Mouse (Mus musculus) NIH3T3 (cell line): Measurements from ENCODE around the gene Ugcg.

Source experiments
- DNase-seq: peaks from one replicate; pipeline ENCODE4 v3.0.0-alpha.2; 2012; ENCODE audit warnings: low read depth

Gene Ugcg

DNA sequence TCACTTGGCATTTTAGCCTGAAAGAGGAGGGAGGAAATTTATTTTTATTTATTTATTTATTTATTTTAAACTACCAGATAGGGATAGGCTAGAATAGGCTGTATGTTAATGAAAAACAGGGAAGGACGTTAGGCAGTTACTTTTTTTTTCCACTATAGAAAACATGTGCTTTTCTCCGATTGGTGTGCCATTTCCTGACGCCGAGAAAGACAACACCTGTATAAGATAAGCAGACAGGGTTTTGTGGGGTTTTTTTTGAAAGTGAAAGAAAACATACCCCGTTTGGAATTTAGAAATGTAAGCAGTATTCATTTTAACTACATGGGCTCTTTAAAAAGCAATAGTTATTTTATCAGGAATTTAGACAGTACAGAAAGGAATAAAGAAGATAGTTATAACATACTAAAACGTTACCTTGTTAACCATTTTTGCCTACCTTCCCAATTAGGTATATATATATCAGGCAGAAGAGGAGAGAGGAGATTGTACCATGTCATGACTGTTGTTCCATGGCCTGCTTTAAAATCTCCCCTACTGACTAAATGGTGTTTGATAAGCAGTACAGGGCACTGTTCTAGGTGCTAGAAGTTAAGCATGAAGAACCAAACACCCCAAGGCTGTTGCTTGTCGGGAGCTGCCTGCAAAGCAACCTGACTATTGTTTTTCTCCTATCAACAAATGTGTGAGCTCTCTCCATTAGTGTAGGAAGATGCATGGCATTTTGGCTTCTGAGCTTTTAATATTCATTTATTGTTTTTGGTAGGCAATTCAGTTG is 1.8 kb downstream of the Ugcg start:
- DNase-seq = no peak

GRCm38 (mm10) chr4:59194731-59195496 is 5.9 kb downstream of the Ugcg start:
- DNase-seq = no peak

DNA sequence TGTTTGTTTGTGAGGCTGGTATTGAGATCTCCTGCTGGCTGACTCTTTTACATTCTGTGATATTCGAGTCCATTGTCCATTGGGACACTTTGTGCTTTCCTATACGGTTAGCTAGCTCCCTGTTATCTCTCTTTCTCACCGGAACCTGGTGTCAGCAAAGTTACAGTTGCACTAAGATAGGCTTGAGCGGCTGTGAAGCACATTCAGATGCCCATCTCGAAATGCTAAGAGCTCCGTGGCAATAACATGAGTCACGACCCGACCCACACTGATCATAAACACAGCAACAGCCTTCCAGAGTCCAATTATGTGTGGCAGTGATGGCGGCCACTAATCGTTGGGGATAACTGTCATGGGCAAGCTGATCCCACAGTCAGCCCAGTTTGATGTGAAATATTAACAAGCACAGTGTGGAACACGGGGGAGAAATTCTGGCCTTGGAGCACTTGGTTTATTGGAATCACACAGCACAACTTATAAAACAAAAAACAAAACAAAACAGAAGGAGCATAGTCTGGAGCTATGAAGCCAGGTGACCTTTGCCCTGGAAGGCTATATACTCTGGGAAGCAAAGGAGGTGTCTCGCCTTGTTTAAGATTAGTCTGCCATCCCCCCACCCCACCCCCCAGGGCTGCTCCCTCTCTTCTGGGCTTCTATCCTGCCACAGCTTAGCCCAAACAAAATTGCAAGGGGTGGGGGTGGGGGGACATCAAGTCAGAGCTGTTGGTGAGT is 7.5 kb downstream of the Ugcg start:
- no peak for DNase-seq

DNA sequence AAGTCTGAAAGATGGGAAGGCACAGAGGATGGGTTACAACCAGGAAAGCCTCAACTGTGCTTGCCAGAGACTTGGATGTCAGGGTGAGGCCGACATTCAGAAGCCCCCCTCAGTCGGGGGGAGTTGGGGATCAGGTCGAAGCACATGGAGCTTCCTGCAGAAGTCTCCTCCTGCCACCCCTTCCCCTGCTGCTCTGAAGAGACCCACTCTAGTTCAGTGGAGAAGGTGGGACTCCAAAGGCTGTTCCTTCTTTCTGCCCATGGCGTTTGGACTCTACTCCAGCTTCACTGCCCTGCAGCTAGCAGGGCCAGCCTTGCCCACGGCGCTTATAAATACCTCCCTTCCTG is 8.0 kb downstream of the Ugcg start:
- no peak for DNase-seq

- DNase-seq = no peak
Observed at GRCm38 (mm10) chr4:59197462-59197861, 8.4 kb downstream of the Ugcg start.

- peak; percentile 72 for DNase-seq
Observed at GRCm38 (mm10) chr4:59199341-59199740, 10.3 kb downstream of the Ugcg start.

DNA sequence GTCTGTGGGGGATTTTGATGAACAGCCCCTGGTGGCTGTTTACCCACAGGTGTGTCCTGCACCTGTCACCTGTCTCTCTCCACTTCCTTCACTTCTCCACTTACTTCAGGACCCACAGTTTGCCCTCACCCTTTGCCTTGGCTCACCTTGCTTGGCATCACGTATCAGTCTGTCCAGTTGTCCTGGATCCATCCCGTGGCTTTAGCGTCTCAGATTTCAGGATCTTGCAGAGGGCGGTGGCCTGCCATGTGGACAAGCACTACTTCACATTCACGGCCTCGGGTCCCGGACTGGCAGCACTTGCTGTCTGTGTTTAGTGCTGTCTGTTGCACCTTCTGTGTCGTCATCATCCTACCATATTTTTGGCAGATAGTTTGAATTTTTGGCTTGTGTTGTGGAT is 10.7 kb downstream of the Ugcg start:
- DNase-seq = no peak

DNA sequence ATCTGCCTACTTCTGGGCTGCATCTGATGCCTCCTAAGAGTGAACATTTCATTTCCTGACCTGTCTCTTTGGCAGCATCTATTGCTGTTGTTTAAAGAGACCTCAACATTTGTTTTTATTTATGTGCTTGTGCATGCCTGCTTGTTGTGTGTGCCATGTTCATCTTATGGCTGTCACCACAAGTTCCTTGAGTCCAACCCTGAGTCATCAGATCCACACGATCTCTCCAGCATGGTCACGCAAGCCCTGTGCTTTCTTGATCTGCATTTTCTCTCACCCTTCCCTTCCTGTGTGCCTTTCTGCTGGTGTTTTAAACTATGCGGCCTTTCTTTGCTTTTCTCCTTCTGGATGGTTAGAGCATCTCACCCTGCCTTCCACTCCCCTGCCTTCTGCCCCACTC is 11.6 kb downstream of the Ugcg start:
- DNase-seq = no peak

- peak; percentile 56 for DNase-seq
Observed at GRCm38 (mm10) chr4:59204616-59205015, 15.6 kb downstream of the Ugcg start.

DNA sequence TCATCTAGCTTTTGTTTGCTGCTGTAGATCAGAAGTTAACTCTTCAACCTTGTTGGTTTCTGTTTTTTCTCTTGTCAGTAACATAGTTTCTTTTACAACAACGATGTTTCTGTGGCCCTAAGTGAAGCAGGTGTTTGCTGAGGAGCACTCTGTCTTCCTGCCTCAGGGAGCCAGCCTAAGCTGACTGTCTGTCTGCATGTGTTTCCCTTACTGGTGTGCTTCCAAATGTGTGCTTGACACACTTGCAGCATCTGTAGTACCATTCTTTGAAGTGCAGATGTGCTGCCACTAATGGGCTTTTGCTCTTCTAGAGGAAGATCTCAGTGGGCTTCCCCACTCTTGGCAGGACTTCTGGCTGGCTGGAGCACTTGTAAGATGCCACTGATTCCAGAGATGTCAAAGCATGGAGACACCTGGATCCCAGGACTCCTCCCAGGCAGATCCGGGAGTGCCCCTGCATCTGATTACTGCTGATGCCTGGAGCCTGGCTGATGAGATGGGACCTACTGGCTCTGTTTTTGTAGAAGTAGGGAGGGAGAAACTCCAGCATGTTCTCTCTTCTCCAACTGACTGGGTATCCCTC is 16.8 kb downstream of the Ugcg start:
- no peak for DNase-seq

- no peak for DNase-seq
Observed at GRCm38 (mm10) chr4:59206600-59206999, 17.5 kb downstream of the Ugcg start.

GRCm38 (mm10) chr4:59208607-59209006 is 19.6 kb downstream of the Ugcg start:
- no peak for DNase-seq

- no peak for DNase-seq
Observed at GRCm38 (mm10) chr4:59211181-59211580, 22.1 kb downstream of the Ugcg start.

GRCm38 (mm10) chr4:59213833-59214232 is 24.8 kb downstream of the Ugcg start:
- no peak for DNase-seq

DNA sequence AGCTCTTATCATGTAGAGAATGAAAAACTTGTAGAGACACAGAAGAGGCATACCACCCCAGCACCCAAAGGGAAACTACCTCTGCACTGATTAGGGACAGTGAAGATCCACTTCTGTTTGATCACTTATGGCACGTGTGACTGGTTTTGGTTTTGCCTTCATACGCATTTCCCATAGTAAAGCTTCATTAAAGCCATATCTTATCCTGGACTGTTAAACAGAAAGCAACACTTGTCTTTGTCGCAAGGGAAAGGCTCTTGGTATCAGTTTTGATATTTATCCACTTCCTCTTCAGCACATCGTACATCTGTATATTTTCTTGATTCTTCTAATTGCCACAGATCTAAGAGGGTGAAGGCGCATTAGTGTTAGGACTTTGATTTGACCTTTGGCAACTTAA is 25.6 kb downstream of the Ugcg start:
- DNase-seq = no peak

GRCm38 (mm10) chr4:59215585-59215984 is 26.5 kb downstream of the Ugcg start:
- DNase-seq = no peak

- no peak for DNase-seq
Observed at GRCm38 (mm10) chr4:59217101-59217500, 28.0 kb downstream of the Ugcg start.

GRCm38 (mm10) chr4:59218154-59218553 is 29.1 kb downstream of the Ugcg start:
- DNase-seq = no peak

- DNase-seq = no peak
Observed at GRCm38 (mm10) chr4:59222226-59222625, 33.2 kb downstream of the Ugcg start.

GRCm38 (mm10) chr4:59223055-59223615 is 34.1 kb downstream of the Ugcg start:
- DNase-seq = peak; percentile 32

DNA sequence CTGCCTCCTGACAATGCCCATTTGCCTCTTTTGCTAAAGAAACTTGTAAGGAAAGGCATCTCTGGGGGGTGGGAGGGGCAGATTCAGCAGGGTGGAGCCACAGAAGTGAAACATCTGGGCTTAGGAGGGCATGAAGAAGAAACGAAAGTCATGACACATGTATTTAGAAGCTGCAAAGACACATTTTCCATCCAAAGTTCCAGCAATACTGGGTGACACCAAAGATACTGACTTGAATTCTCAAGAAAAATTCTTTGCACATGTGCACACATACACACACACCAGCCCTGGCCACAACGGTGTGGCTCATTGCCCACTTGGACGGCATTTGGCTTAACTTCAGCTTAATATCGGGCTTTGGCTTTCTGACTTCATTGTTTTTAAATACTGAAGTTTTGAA is 35.8 kb downstream of the Ugcg start:
- DNase-seq = peak; percentile 67

- no peak for DNase-seq
Observed at GRCm38 (mm10) chr4:59227047-59227446, 38.0 kb downstream of the Ugcg start.
